Mouse (Mus musculus): ENCODE measurements around the gene Krt34. TPM values are rescaled to one million over a fixed set of nuclear protein-coding genes. Genes with fewer than 3 reads are reported as not detected.

Gene Krt34
- polyA plus RNA-seq (2014; fragmentation: Nextera tagmentation; extraction: Ambion mirVana) = not detected in 2 replicates

DNA sequence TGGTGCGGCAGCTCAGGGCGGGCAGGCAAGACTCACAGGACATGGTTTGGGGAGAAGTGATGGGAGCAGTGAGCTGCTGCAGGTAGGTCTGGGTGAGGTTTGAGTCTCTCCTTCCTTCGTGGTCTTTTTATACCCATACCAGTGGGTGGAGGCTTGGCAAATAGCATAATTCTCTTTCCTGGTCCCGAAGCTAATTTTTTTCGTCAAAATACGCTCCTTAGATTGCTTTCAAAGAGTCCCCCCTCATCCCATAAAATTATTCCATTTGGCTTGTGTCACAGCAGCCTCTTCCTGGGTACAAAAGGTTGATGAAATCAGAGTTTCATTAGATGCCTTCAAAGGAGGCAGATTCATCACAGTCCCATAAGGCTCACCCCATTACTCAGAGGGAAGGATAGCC is at the start of gene Krt34:
Gene Krt34, minus strand, starts transcription at position 101 of the 400 bp plus-strand sequence.
- no peak within 1 kb of the TSS for H3K9ac ChIP-seq (replicated peaks; ENCODE audit: low read length)
- no peak within 1 kb of the TSS for H3K27ac ChIP-seq (replicated peaks; ENCODE audit: low read depth, low read length)
- DNase-seq (ENCODE audit: low spot score) (no peak), ATAC-seq (replicated peaks; ENCODE audit: insufficient number of reproducible peaks, low FRiP score, low TSS enrichment, low read depth) (no peak)
- H3K9me3 ChIP-seq (replicated peaks; ENCODE audit: control insufficient read depth, low read length) = no peaks in the 10 kb centered on the region
- no peak within 1 kb of the TSS for H3K4me3 ChIP-seq (ENCODE audit: low read depth, low read length)
- no peak within 1 kb of the TSS for H3K4me2 ChIP-seq (ENCODE audit: low read depth, low read length)
- 84% methylated on average over 6 of the region's 6 CpGs for WGBS
- no peaks in the 10 kb centered on the region for H3K4me1 ChIP-seq (ENCODE audit: control insufficient read depth, insufficient read depth, low read length)
- H3K27me3 ChIP-seq (ENCODE audit: control insufficient read depth, insufficient read depth, low read length) = no peaks in the 10 kb centered on the region
- H3K36me3 ChIP-seq (replicated peaks; ENCODE audit: control insufficient read depth, insufficient read depth, low read depth, low read length) = no peaks in the 10 kb centered on the region

DNA sequence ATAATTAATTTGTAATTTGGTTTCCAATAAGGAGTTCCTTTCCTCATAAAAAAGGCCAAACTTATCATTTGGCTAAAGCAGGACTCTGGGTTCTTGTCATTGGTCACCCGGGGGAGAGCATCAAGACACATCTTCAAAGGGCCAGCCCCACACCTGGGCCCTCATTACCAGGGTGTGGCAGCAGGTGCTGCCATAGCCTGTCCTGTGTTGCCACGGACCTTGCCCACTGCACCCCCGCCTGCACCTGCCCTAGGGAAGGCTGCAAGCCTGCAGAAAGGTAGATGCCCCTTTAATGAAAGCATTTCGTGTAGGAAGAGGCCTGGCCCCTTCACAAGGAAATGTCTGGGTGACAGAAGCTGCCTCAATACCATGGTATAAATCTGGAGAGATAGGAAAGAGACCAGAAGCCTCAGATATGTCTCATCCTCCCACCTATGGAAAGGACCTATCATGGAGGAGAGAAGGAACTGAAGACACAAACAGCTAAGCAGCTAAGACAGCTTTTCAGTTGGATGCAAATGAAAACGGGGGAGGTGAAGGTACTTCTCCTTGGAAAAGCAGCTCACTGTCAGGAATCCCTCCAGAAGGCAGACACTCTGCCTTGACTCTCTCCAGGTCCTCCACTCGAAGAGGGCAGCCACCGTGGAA is 47.1 kb upstream of the Krt34 start:
- Histone ChIP-seq H3K27me3 (ENCODE audit: control insufficient read depth, insufficient read depth, low read length) (no peaks in the 10 kb centered on the region), H3K9ac (replicated peaks; ENCODE audit: low read length) (no peak overlapping the region), H3K27ac (replicated peaks; ENCODE audit: low read depth, low read length) (no peak overlapping the region), H3K9me3 (replicated peaks; ENCODE audit: control insufficient read depth, low read length) (no peaks in the 10 kb centered on the region), H3K4me1 (ENCODE audit: control insufficient read depth, insufficient read depth, low read length) (no peaks in the 10 kb centered on the region), H3K4me2 (ENCODE audit: low read depth, low read length) (no peak overlapping the region), H3K4me3 (ENCODE audit: low read depth, low read length) (no peak overlapping the region), H3K36me3 (replicated peaks; ENCODE audit: control insufficient read depth, insufficient read depth, low read depth, low read length) (no peaks in the 10 kb centered on the region)
- WGBS = 65% methylated on average over 7 of the region's 7 CpGs
- ATAC-seq (replicated peaks; ENCODE audit: insufficient number of reproducible peaks, low FRiP score, low TSS enrichment, low read depth) = no peak
- DNase-seq (ENCODE audit: low spot score) = no peak

DNA sequence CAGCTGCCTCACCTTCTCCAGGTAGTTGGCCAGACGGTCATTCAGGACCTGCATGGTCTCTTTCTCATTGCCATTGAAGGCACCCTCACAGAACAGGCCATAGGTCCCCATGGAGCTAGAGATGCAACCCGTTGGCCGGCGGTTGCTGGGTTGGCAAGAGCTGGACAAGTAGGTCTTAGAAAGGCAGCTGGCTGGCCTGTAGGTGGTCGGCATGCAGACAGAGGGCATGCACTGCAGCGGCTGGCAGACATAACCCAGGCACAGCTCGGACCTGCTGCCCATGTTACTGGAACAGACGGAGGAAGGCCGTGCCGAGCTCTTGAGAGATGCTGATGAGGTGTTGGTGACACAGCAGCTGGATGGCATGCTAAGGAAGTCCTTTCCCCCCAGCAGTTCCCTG is 46.5 kb upstream of the Krt34 start, which contains the start of gene Krt32:
Gene Krt32, minus strand, starts transcription at position 366 of the 400 bp plus-strand sequence.
- ATAC-seq (replicated peaks; ENCODE audit: insufficient number of reproducible peaks, low FRiP score, low TSS enrichment, low read depth) (no peak), DNase-seq (ENCODE audit: low spot score) (no peak)
- Histone ChIP-seq H3K4me2 (ENCODE audit: low read depth, low read length) (no peak within 1 kb of the TSS), H3K27ac (replicated peaks; ENCODE audit: low read depth, low read length) (no peak within 1 kb of the TSS), H3K9me3 (replicated peaks; ENCODE audit: control insufficient read depth, low read length) (no peaks in the 10 kb centered on the region), H3K4me3 (ENCODE audit: low read depth, low read length) (no peak within 1 kb of the TSS), H3K36me3 (replicated peaks; ENCODE audit: control insufficient read depth, insufficient read depth, low read depth, low read length) (no peaks in the 10 kb centered on the region), H3K4me1 (ENCODE audit: control insufficient read depth, insufficient read depth, low read length) (no peaks in the 10 kb centered on the region), H3K27me3 (ENCODE audit: control insufficient read depth, insufficient read depth, low read length) (no peaks in the 10 kb centered on the region), H3K9ac (replicated peaks; ENCODE audit: low read length) (no peak within 1 kb of the TSS)
- WGBS = 91% methylated on average over 10 of the region's 10 CpGs

DNA sequence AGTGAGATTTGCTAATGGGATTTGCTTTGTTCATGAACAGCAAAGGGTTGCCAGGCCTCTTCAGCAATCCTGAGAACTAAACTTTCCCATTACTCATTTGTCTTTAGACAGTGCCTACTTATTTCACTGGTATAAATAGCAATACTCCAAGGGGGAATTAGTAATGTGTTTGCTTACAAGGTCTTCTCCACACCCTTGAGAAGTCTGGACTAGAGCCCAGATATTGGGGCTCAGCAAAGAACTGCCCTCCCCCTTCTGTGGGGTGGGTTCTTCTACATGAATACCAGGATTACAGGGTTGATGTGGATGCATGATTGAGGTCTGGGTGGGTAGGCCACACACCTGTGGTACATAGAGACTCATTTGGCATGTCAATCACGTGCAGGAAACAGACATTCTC is 32.5 kb upstream of the Krt34 start:
- Histone ChIP-seq H3K4me2 (ENCODE audit: low read depth, low read length) (no peak overlapping the region), H3K4me1 (ENCODE audit: control insufficient read depth, insufficient read depth, low read length) (no peaks in the 10 kb centered on the region), H3K9me3 (replicated peaks; ENCODE audit: control insufficient read depth, low read length) (no peaks in the 10 kb centered on the region), H3K9ac (replicated peaks; ENCODE audit: low read length) (no peak overlapping the region), H3K36me3 (replicated peaks; ENCODE audit: control insufficient read depth, insufficient read depth, low read depth, low read length) (no peaks in the 10 kb centered on the region), H3K27me3 (ENCODE audit: control insufficient read depth, insufficient read depth, low read length) (no peaks in the 10 kb centered on the region), H3K4me3 (ENCODE audit: low read depth, low read length) (no peak overlapping the region), H3K27ac (replicated peaks; ENCODE audit: low read depth, low read length) (no peak overlapping the region)
- 69% methylated on average over 1 of the region's 1 CpGs for WGBS
- no peak for ATAC-seq (replicated peaks; ENCODE audit: insufficient number of reproducible peaks, low FRiP score, low TSS enrichment, low read depth)
- DNase-seq (ENCODE audit: low spot score) = no peak

DNA sequence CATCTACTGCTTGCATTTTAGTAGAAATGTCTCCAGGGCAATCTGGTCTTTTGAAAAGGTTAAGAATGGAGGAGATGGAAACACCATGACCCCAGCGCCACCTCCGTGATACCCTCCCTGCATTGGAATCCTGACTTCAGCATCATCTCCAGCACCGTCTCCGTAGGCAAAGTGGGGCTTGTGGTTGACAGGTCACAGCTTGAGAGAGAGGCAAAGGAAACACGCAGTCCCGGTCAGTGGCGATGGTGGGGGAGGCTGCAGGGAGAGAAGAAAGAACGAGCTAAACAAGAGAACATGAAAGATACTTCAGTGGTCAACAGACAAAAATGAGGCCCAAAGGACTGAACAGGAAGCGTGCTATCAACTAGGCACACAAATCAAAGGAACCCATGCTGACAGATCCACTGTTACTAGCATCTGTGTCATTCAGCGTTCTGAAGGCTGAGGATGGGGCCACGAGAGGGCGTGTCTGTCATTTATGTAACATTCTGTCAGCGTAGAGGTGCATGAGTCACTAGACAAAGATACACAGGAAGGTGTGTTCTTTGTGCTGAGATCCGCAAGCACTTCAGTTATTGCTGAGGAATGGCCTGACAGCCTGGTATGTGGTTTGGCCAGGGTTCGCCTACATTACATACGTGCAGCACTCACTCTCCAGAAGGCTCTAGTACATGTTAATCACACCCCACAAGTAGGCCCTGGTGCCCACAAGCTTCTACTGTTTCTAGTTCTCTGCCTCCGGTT is 26.1 kb upstream of the Krt34 start:
- ATAC-seq (replicated peaks; ENCODE audit: insufficient number of reproducible peaks, low FRiP score, low TSS enrichment, low read depth) (no peak), DNase-seq (ENCODE audit: low spot score) (no peak)
- Histone ChIP-seq H3K4me1 (ENCODE audit: control insufficient read depth, insufficient read depth, low read length) (no peaks in the 10 kb centered on the region), H3K4me2 (ENCODE audit: low read depth, low read length) (no peak overlapping the region), H3K27ac (replicated peaks; ENCODE audit: low read depth, low read length) (no peak overlapping the region), H3K9me3 (replicated peaks; ENCODE audit: control insufficient read depth, low read length) (no peaks in the 10 kb centered on the region), H3K4me3 (ENCODE audit: low read depth, low read length) (no peak overlapping the region), H3K27me3 (ENCODE audit: control insufficient read depth, insufficient read depth, low read length) (no peaks in the 10 kb centered on the region), H3K36me3 (replicated peaks; ENCODE audit: control insufficient read depth, insufficient read depth, low read depth, low read length) (no peaks in the 10 kb centered on the region), H3K9ac (replicated peaks; ENCODE audit: low read length) (no peak overlapping the region)
- WGBS = 84% methylated on average over 17 of the region's 17 CpGs

DNA sequence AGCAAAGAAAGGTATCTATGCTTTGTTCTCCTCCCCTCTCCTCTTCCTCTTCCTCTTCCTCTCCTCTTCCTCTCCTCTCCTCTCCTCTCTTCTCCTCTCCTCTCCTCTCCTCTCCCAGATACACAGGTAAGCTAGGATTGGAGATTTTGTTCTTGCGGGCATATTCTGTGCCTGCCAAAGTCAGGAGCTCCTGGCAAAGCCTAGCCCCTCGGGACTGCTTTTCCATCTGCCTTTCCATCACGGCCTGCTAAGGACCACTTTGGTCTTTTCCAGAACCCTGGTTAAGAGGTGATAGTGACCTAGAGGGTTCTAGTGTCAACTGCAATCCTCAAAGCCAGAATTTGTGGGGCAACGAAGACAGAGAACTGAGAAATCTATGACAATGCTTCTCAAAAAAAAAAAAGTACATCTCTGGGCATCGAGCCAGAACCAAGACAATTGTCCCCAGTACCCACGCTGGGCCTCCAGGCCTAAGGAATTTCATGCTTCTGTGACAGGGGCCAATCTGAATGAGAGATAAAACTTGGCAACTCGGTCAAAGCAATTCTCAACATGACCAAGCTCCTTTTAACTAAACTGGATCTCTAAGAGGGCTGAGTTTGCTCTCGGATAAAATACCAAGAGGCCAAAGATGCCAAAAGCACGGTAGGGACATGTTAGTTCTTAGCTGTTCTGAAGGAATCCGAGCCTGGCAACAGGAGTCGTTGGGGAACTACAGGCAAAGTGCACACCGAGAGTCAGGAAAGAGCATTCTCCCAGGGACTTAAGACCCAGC is 25.1 kb upstream of the Krt34 start:
- H3K27ac ChIP-seq (replicated peaks; ENCODE audit: low read depth, low read length) = no peak overlapping the region
- H3K4me2 ChIP-seq (ENCODE audit: low read depth, low read length) = no peak overlapping the region
- no peaks in the 10 kb centered on the region for H3K4me1 ChIP-seq (ENCODE audit: control insufficient read depth, insufficient read depth, low read length)
- WGBS = 81% methylated on average over 12 of the region's 12 CpGs
- no peaks in the 10 kb centered on the region for H3K9me3 ChIP-seq (replicated peaks; ENCODE audit: control insufficient read depth, low read length)
- DNase-seq (ENCODE audit: low spot score) (no peak), ATAC-seq (replicated peaks; ENCODE audit: insufficient number of reproducible peaks, low FRiP score, low TSS enrichment, low read depth) (no peak)
- H3K4me3 ChIP-seq (ENCODE audit: low read depth, low read length) = no peak overlapping the region
- no peaks in the 10 kb centered on the region for H3K27me3 ChIP-seq (ENCODE audit: control insufficient read depth, insufficient read depth, low read length)
- no peaks in the 10 kb centered on the region for H3K36me3 ChIP-seq (replicated peaks; ENCODE audit: control insufficient read depth, insufficient read depth, low read depth, low read length)
- no peak overlapping the region for H3K9ac ChIP-seq (replicated peaks; ENCODE audit: low read length)

DNA sequence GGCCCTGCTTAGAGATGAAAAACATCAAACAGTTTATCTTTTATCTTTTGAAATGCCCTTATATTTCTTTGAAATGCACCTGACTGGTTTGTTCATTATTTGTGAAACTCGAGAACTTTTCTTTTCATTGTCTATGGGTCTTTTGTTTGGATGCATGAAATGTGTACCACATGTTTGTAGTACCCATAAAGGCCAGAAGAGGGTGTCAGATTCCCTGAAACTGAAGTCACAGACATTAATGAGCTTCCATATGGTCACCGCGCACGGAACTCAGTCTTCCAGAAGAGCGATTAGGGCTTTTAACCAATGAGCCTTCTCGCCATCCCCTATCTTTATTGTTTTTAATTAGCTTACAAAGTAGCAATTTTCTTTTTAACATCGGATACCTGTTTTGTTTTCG is 17.5 kb upstream of the Krt34 start:
- Histone ChIP-seq H3K4me2 (ENCODE audit: low read depth, low read length) (no peak overlapping the region), H3K9ac (replicated peaks; ENCODE audit: low read length) (no peak overlapping the region), H3K9me3 (replicated peaks; ENCODE audit: control insufficient read depth, low read length) (no peaks in the 10 kb centered on the region), H3K27ac (replicated peaks; ENCODE audit: low read depth, low read length) (no peak overlapping the region), H3K36me3 (replicated peaks; ENCODE audit: control insufficient read depth, insufficient read depth, low read depth, low read length) (no peaks in the 10 kb centered on the region), H3K4me3 (ENCODE audit: low read depth, low read length) (no peak overlapping the region), H3K27me3 (ENCODE audit: control insufficient read depth, insufficient read depth, low read length) (no peaks in the 10 kb centered on the region), H3K4me1 (ENCODE audit: control insufficient read depth, insufficient read depth, low read length) (no peaks in the 10 kb centered on the region)
- ATAC-seq (replicated peaks; ENCODE audit: insufficient number of reproducible peaks, low FRiP score, low TSS enrichment, low read depth) (no peak), DNase-seq (ENCODE audit: low spot score) (peak; percentile 27)
- 70% methylated on average over 8 of the region's 8 CpGs for WGBS

Data from embryonic facial prominence, embryonic 11.5 days (tissue).